Mouse (Mus musculus): Measurements from ENCODE around the gene Calm3. TPM values are rescaled to one million over a fixed set of nuclear protein-coding genes. Genes with fewer than 3 reads are reported as not detected.
"Not testable (repeated sequence)": the region's sequence is repeated elsewhere in the genome, so short reads cannot be mapped to it uniquely, and the experiment has no call there.

The Calm3 gene
- polyA plus RNA-seq (2015; fragmentation: Nextera tagmentation; extraction: Ambion mirVana): 92.0 and 102 TPM in 2 replicates

DNA sequence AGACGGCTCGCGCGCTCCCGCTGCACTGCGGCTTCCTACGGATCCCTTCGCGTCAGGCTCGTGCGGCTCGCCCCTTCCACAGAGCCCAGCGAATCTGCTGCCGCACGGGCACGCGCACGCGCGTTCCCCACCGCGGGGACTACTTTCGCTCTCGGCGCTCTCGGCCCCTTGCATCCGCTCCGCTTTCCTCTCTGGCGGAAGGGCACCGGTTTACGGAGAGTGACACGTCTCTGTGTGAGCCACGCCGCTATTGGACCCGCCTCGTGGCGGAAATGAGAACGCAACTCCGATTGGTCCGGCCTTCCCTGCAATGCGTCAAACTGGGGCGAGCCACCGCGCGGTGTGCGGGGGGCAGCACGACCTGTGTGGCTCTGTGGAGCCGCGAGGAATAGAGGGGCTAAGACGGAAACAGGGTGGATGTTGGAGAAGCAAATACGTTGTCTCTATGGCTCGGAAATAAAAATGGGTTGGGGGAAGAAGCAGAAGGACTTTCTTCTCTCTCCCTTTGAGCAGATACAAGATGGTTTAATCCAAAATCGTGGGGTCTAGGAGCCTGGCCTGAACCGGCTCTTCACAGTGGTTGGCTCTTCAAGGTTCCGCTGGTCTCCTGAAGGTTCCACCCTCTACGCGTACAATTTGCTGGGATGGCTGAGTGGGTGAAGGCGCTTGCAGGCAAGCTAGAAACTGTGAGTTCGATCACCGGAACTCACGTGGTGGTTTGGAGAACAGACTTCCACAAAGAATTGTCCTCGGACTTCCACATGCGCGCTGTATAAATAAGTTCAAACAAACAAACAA, at the start of gene Calm3:
TSS of gene Calm3 (minus strand) at position 78 of the 798 bp plus-strand sequence.
- Histone ChIP-seq H3K4me2 (peak within 1 kb of the TSS; percentile 92), H3K36me3 (peaks cover 23% of the 10 kb centered on the region), H3K27me3 (no peaks in the 10 kb centered on the region), H3K4me3 (replicated peaks) (peak within 1 kb of the TSS; percentile 96), H3K27ac (peak within 1 kb of the TSS; percentile 94), H3K4me1 (replicated peaks) (peaks cover 46% of the 10 kb centered on the region), H3K9ac (peak within 1 kb of the TSS; percentile 99), H3K9me3 (replicated peaks) (no peaks in the 10 kb centered on the region)
- ATAC-seq (ENCODE audit: low read depth) (peak; percentile 85), DNase-seq (peak; percentile 99)
- under 1% methylated on average over 62 of the region's 64 CpGs for WGBS (ENCODE audit: insufficient replicate concordance)

GRCm38 (mm10) chr7:16971160-16971559, 47.2 kb upstream of the Calm3 start:
- ATAC-seq (ENCODE audit: low read depth): no peak
- 30% methylated on average over 3 of the region's 3 CpGs for WGBS (ENCODE audit: insufficient replicate concordance)

DNA sequence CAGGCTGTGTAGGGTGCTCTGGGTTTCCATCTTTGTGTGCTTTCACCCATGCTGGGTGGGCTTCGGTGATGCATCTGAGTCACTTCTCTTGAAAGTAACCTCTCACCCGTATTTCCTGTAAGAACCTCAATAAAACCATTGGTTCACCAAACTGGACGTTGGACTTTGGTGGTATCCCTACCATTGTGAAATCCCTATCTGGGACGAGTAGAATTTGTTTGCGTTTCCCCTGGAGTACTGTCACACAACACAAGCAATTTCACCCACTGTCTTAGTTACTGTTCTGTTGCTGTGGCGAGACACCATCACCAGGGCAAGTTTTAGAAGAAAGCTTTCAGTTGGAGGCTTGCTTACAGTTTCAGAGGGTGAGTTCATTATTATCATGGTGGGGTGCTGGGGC, 44.5 kb upstream of the Calm3 start:
- no peaks in the 10 kb centered on the region for H3K4me1 ChIP-seq (replicated peaks)
- H3K4me3 ChIP-seq (replicated peaks): no peak overlapping the region
- peak overlapping the region; percentile 57 for H3K27ac ChIP-seq
- DNase-seq (no peak), ATAC-seq (ENCODE audit: low read depth) (peak; percentile 41; the same call in 1 of the 2 replicates)
- no peaks in the 10 kb centered on the region for H3K9me3 ChIP-seq (replicated peaks)
- no peaks in the 10 kb centered on the region for H3K27me3 ChIP-seq
- H3K9ac ChIP-seq: no peak overlapping the region
- H3K36me3 ChIP-seq: no peaks in the 10 kb centered on the region
- WGBS (ENCODE audit: insufficient replicate concordance): 51% methylated on average over 6 of the region's 6 CpGs
- no peak overlapping the region for H3K4me2 ChIP-seq

More at GRCm38 (mm10) chr7:16971160-16971559, 47.2 kb upstream of the Calm3 start:
- DNase-seq: no peak
- H3K4me3 ChIP-seq (replicated peaks): no peak overlapping the region
- no peaks in the 10 kb centered on the region for H3K36me3 ChIP-seq
- H3K9me3 ChIP-seq (replicated peaks): no peaks in the 10 kb centered on the region
- H3K27me3 ChIP-seq: no peaks in the 10 kb centered on the region
- H3K4me2 ChIP-seq: no peak overlapping the region
- H3K27ac ChIP-seq: no peak overlapping the region
- peaks cover 4% of the 10 kb centered on the region; the same call in 1 of the 2 replicates for H3K4me1 ChIP-seq (replicated peaks)
- H3K9ac ChIP-seq: no peak overlapping the region

DNA sequence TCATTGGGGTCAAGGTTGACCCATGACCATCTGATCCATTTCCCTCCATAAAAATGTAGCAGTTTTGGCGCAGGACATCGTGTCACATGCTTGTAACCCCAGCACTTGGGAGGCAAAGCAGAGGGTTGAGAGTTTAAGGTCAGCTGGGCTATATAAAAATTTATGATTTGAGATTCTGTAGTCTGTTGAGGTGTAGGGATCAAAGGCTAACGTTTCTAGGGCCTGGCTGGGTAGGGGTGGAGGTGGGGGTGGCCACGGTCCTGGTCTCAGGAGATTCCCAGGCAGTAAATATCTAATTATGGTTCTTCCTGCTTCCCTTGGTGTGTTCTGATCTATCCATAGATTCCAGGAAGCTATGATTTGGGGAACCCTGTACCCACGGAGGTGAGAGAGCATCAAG, 37.8 kb upstream of the Calm3 start:
- ATAC-seq (ENCODE audit: low read depth): no peak
- no peak overlapping the region for H3K9ac ChIP-seq
- no peak overlapping the region for H3K27ac ChIP-seq
- no peaks in the 10 kb centered on the region for H3K4me1 ChIP-seq (replicated peaks)
- peaks cover 22% of the 10 kb centered on the region; the same call in 1 of the 2 replicates for H3K27me3 ChIP-seq
- H3K4me2 ChIP-seq: no peak overlapping the region
- H3K4me3 ChIP-seq (replicated peaks): no peak overlapping the region
- no peaks in the 10 kb centered on the region for H3K36me3 ChIP-seq
- no peaks in the 10 kb centered on the region for H3K9me3 ChIP-seq (replicated peaks)
- 51% methylated on average over 5 of the region's 5 CpGs for WGBS (ENCODE audit: insufficient replicate concordance)
- no peak for DNase-seq

GRCm38 (mm10) chr7:16959539-16960187, 35.7 kb upstream of the Calm3 start, which contains the start of gene Pnmal1:
TSS of gene Pnmal1 (plus strand) at chr7:16959679.
- Histone ChIP-seq H3K27me3 (peaks cover 22% of the 10 kb centered on the region; the same call in 1 of the 2 replicates), H3K4me1 (replicated peaks) (no peaks in the 10 kb centered on the region), H3K4me3 (replicated peaks) (no peak within 1 kb of the TSS), H3K9me3 (replicated peaks) (no peaks in the 10 kb centered on the region), H3K9ac (no peak within 1 kb of the TSS), H3K36me3 (no peaks in the 10 kb centered on the region), H3K27ac (no peak within 1 kb of the TSS), H3K4me2 (no peak within 1 kb of the TSS)
- 36% methylated on average over 16 of the region's 17 CpGs for WGBS (ENCODE audit: insufficient replicate concordance)
- ATAC-seq (ENCODE audit: low read depth) (no peak), DNase-seq (no peak)

DNA sequence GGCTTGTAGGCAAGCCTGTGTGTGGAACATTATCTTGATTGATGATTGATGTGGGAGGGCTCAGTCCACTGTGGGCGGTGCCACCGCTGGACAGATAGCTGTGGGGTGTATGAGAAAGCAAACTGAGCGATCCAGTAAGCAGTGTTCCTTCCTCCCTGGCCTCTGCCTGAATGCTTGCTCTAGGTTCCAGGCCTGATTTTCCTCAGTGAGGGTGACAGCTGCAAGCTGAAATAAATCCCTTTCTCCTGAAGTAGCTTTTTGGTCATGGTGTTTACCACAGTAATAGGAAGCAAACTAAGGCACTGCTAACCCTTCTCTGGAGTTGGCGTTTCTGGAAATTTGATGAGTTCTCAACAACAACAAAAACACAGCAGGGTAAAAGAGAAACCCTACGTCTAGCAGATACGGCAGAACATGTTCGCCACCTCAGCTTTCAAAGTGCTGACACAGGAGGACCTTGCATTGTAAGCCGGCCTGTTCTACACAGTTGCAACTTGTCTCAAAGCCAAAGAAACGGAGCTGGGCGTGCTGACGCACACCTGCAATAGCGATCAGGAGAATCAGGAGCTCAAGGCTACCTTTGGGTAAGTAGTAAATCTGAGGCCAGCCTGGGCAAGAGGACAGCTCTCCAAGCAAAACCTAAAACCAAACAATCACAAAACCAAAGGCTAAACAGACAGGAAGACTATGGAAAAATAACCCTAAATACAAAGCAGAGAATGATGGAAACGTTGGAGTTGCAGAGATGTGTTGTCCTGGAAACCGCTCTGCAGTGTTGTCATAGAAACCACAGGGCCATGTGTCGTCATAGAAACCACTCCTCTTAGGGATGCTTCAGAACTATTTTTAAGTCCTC, 32.7 kb upstream of the Calm3 start:
- no peak overlapping the region for H3K27ac ChIP-seq
- no peak overlapping the region for H3K4me3 ChIP-seq (replicated peaks)
- peaks cover 22% of the 10 kb centered on the region; the same call in 1 of the 2 replicates for H3K27me3 ChIP-seq
- H3K4me2 ChIP-seq: no peak overlapping the region
- 59% methylated on average over 15 of the region's 15 CpGs for WGBS (ENCODE audit: insufficient replicate concordance)
- no peaks in the 10 kb centered on the region; the same call in 1 of the 2 replicates for H3K4me1 ChIP-seq (replicated peaks)
- H3K9me3 ChIP-seq (replicated peaks): no peaks in the 10 kb centered on the region
- no peak for ATAC-seq (ENCODE audit: low read depth)
- DNase-seq: no peak
- H3K9ac ChIP-seq: no peak overlapping the region
- no peaks in the 10 kb centered on the region for H3K36me3 ChIP-seq

GRCm38 (mm10) chr7:16955712-16956111, 31.8 kb upstream of the Calm3 start:
- ATAC-seq (ENCODE audit: low read depth) (no peak), DNase-seq (no peak)
- Histone ChIP-seq H3K27ac (no peak overlapping the region), H3K36me3 (no peaks in the 10 kb centered on the region), H3K4me1 (replicated peaks) (peaks cover 3% of the 10 kb centered on the region; the same call in 1 of the 2 replicates), H3K4me2 (no peak overlapping the region), H3K4me3 (replicated peaks) (no peak overlapping the region), H3K9me3 (replicated peaks) (no peaks in the 10 kb centered on the region), H3K9ac (no peak overlapping the region), H3K27me3 (peaks cover 17% of the 10 kb centered on the region; the same call in 1 of the 2 replicates)
- WGBS (ENCODE audit: insufficient replicate concordance): 41% methylated on average over 4 of the region's 4 CpGs

DNA sequence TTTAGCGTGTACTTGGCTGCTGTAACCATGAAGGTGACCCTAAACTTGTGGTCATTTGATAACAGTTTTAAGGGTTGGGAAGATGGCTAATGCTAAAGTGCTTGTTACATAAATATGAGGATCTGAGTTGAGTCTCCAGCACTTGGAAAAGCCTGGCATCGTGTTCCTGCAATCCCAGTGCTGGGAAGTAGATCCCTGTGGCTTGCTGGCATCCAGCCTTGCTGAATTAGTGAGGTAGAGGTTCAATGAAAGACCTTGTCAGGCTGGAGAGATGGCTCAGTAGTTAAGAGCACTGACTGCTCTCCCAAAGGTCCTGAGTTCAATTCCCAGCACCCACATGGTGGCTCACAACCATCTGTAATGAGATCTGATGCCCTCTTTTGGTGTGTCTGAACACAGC, 29.9 kb upstream of the Calm3 start:
- 44% methylated on average over 2 of the region's 2 CpGs for WGBS (ENCODE audit: insufficient replicate concordance)
- H3K4me1 ChIP-seq (replicated peaks): peaks cover 11% of the 10 kb centered on the region
- H3K27ac ChIP-seq; ATAC-seq (ENCODE audit: low read depth); H3K4me2 ChIP-seq; H3K36me3 ChIP-seq; H3K9me3 ChIP-seq (replicated peaks); H3K4me3 ChIP-seq (replicated peaks); DNase-seq; H3K9ac ChIP-seq: not testable (repeated sequence)
- H3K27me3 ChIP-seq: peaks cover 20% of the 10 kb centered on the region

DNA sequence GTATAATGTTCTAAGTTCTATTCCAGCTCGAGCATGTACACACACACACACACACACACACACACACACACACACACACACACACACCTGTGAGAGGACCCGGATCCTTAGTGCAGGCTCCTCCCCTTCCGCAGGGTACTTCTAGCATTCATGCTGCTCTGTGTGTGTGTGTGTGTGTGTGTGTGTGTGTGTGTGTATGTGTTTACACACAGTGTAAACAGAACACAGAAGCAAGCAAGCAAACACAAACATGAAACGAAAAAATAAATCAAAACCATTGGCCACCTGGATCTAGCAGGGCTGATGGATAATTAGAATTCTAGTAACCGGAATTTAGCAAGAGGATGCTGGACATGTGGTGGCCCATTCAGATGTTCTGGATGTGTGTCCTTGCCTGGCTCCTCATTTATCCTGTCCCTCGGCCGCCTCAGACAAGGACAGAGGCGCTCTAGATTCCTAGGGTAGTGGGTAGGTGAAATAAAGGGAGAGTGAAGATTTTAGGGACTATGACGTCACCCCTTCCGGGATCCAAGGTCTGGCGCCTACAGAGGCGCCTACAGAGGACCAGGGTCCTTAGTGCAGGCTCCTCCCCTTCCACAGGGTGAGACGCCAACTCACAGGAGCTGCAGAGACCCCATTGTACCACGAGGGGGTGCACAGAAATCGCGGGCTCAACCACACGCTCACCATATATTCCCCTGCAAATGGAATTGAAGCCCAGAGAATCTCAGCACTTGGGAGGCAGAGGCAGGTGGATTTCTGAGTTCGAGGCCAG, 27.1 kb upstream of the Calm3 start:
- H3K4me2 ChIP-seq: peak overlapping the region; percentile 8; the same call in 1 of the 2 replicates
- 20% methylated on average over 18 of the region's 18 CpGs for WGBS (ENCODE audit: insufficient replicate concordance)
- DNase-seq: peak; percentile 64
- ATAC-seq (ENCODE audit: low read depth): peak; percentile 71
- peaks cover 44% of the 10 kb centered on the region for H3K27me3 ChIP-seq
- no peaks in the 10 kb centered on the region for H3K36me3 ChIP-seq
- H3K4me1 ChIP-seq (replicated peaks): peaks cover 23% of the 10 kb centered on the region
- H3K27ac ChIP-seq: no peak overlapping the region
- no peak overlapping the region for H3K4me3 ChIP-seq (replicated peaks)
- H3K9me3 ChIP-seq (replicated peaks): no peaks in the 10 kb centered on the region
- H3K9ac ChIP-seq: no peak overlapping the region
